Mouse (Mus musculus): ENCODE data around the gene Ttc12. TPM values are rescaled to one million over a fixed set of nuclear protein-coding genes. Genes with fewer than 3 reads are reported as not detected.

The Ttc12 gene
- total RNA-seq, 2 experiments from 2014 or later: 1.4 to 1.7 TPM

DNA sequence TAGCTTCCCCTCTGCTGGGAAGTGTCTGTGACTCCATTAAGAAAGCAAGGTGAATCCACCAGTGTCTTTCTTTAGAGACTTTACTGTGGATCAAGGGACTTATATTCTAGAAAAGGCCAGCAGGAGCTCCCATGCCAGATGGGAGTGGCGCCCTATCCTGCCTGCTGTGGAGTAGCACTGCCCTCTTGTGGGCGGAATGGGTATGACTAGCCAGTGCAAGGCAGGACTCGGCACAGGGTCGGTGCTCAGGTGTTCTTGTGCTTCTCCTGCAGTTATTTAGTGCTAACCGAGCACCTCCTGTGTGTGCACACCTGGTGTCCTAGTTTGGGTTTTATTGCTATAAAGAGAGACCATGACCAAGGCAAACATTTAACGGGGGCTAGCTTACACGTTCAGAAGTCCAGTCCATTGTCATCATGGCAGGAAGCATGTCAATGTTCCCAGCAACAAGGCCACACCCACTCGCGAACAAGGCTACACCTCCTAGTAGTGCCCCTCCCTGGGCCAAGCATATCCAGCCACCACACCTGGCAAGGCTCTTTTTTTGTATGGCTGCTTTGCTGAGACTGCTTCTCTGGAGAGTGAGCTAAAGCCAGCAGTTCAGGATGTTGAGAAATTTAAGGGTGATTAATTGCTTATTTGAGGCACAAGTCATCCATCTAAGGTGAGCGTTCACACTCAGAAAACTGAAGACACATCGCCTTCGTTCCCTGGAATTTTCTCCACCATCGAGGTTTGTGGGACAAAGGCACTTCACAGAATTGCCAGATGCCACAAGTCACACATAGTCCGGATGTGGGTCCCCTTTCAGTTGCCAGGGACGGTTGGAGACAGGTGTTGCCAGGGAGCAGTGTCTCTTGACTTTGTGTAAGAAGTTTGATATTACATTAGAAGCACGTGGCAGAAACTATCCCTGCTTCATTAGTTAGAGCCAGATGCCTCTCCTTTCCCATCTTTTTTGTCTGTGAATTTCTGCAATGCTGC, 3.2 kb upstream of the Ttc12 start:
- peak; percentile 83 to 91 for DNase-seq (ENCODE audit: extremely low spot score in 1 of 2, low spot score in 2 of 2)
- Histone ChIP-seq H3K4me3 (no peak overlapping the region), H3K27ac (no peak overlapping the region)
- intact Hi-C loops (cut with DNase I): loop anchor here (1.0 to 5.0 kb wide), 2 partner anchors 408 to 847 kb away; partner anchors contain the start of gene Tmprss5
- no peak; the same call in none of the 2 replicates for TF ChIP-seq CTCF (IDR thresholded peaks at IDR 0.05)

DNA sequence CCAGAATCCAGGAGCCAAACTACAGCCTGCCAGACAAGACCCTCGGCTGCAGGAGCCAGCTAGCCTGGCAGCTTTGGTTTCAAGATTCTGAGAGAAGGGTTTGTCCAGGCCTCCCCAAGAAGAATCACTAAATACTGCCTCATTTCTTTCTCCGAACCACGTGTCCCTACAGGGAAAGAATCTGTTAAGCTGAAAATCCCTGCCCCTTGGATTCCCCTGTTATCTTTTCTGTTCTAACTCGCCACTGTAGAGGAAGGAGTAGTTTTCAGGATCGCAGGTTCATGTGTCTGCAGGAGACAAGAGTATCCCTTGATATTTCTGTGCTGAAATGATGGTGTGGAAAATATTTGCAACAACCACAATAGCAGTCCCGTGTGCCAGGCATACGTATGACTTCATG, 2.2 kb upstream of the Ttc12 start:
- Histone ChIP-seq H3K27ac (no peak overlapping the region), H3K4me3 (no peak overlapping the region)
- intact Hi-C loops (cut with DNase I): loop anchor here (5.0 kb wide), 1 partner anchor 846 kb away; no protein-coding TSS in a partner anchor
- no peak for TF ChIP-seq CTCF (IDR thresholded peaks at IDR 0.05)
- no peak for DNase-seq (ENCODE audit: extremely low spot score in 1 of 2, low spot score in 2 of 2)

DNA sequence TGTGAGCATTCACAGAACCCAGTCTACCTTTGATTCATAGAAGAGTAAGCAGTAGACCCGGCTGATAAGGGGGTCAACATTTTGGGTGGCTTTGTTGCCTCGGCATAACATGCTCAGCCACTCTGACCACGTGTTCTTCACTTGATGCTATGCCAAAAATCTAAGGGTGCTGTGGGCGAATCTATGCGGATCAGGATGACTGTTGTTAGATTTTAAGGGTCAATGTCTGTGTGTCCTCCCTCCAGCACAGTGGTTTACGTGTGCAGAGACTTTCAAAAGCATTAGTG, 1.6 kb upstream of the Ttc12 start:
- intact Hi-C loops (cut with DNase I): loop anchor here (5.0 kb wide), 1 partner anchor 845 kb away; no protein-coding TSS in a partner anchor
- Histone ChIP-seq H3K4me3 (no peak overlapping the region), H3K27ac (no peak overlapping the region)
- TF ChIP-seq CTCF (IDR thresholded peaks at IDR 0.05): no peak
- no peak for DNase-seq (ENCODE audit: extremely low spot score in 1 of 2, low spot score in 2 of 2)

DNA sequence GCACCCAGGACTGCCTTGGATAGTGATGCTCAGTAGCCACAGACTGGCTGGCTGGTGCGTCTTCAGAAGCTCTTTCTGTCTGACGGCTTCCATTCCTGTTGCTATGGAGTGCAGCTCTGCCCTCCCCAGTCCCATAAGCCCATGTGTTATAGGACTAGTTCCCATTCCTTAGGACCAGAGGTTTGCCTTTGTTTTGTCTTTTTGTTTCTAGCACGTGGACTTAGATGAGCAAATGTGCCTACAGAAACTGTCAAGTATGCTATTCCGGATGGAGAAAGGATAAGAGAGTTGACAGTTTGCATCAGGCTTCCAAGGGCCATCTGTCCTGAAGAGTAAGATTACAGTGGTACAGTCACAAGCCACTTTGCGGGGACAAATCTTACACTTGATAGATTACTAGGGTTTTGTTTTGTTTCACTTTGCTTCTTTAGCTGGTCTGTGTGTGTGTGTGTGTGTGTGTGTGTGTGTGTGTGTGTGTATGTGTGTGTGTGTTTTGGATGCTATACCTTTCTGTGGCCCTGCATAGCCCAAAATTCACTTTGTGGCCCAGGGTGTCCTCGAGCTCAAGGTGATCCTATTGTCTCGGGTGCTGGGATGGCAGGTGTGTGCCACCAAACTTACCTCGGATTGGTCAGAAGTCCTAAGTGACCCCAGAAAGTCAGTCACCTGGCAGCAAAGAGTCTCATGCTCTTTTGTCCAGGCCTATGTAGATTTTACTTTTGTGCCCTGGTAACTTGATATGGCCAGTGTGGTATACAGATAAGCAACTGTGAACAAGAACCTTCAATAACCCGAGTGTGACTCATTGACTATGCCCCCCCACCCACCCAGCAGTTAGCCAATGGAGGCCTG, 1.0 kb upstream of the Ttc12 start:
- no peak for TF ChIP-seq CTCF (IDR thresholded peaks at IDR 0.05)
- Histone ChIP-seq H3K27ac (no peak overlapping the region), H3K4me3 (no peak overlapping the region)
- intact Hi-C loops (cut with DNase I): loop anchor here (5.0 kb wide), 1 partner anchor 845 kb away; no protein-coding TSS in a partner anchor
- no peak for DNase-seq (ENCODE audit: extremely low spot score in 1 of 2, low spot score in 2 of 2)

DNA sequence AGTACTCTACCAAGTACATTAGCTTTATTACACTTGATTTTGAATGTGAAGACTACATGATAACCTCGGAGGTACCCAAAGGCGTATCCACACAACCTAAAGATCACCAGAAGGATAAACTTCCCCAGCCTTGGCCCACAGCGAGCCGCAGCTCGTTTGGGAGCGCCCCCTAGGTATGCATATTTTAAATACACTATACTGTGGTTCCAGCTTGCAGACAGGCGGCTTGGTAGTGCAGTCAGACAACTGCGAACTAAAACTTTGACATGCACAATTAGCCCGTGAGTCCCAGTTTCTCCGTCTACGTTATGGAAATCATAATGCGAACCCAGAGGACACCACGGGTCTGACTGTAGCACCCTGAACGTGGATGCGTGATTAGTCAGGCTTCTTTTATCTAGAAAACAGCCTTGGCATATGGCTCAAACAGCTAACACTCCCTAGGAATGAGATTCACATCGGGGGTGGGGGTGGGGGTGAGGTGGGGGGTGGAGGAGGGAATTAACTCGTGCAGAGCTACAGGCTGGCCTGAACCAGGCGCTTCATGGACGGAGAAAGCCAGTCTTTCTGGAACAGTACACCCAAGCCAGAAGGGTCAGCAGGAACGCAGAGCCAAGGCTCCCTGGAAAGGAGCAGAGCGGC, 654 bp downstream of the Ttc12 start:
- no peak overlapping the region for H3K27ac ChIP-seq
- intact Hi-C loops (cut with DNase I): loop anchor here (1.0 to 5.0 kb wide), 2 partner anchors 238 to 843 kb away; no protein-coding TSS in a partner anchor
- H3K4me3 ChIP-seq: peak overlapping the region; percentile 48
- DNase-seq (ENCODE audit: extremely low spot score in 1 of 2, low spot score in 2 of 2): no peak
- TF ChIP-seq CTCF (IDR thresholded peaks at IDR 0.05): peak; percentile 68

DNA sequence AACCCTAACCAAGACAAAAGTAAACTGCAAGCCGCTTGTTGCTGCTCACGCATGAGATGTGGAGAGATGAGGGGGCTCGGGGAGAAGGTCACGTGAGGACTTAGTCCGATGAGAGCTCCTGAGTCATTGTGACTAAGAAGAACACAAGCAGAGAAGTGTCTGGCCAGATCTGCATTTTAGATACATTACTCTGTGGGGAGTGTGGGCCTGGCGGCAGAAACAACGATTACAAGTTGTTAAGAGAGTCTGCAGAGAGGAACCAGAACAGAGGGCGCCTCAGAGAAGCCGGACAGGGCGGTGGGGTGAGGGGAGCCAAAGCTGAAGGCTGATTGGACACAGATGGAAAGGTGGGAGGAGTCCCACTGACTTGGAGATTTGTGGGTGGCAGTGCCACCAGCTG, 2.7 kb downstream of the Ttc12 start:
- intact Hi-C loops (cut with DNase I): no loop called here
- Histone ChIP-seq H3K4me3 (no peak overlapping the region), H3K27ac (no peak overlapping the region)
- no peak for DNase-seq (ENCODE audit: extremely low spot score in 1 of 2, low spot score in 2 of 2)
- peak; percentile 8 for TF ChIP-seq CTCF (IDR thresholded peaks at IDR 0.05)

DNA sequence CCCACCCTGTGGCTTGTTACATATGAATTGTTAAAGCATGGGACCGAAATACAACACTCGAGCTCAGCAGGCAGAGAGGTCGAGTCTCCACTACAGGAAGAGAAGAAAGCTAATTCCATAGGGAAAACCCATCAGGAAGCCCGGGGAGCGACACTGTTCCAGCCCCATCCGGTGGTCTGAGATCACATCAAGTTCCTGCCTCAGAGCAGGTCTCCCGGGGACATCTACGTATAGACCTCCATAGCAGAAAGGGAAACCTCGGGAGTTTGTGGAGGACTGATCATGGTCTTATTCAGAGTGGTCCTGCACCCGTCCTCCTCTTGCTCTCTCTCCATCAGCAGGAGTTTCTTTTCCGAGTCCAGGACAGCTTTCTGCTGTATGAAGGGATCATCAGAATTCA, 13.9 kb downstream of the Ttc12 start:
- TF ChIP-seq CTCF (IDR thresholded peaks at IDR 0.05): no peak
- H3K27ac ChIP-seq: no peak overlapping the region
- peak in 1 of 2 experiments; percentile 6 for DNase-seq (ENCODE audit: extremely low spot score in 1 of 2, low spot score in 2 of 2)
- intact Hi-C loops (cut with DNase I): no loop called here
- no peak overlapping the region for H3K4me3 ChIP-seq

DNA sequence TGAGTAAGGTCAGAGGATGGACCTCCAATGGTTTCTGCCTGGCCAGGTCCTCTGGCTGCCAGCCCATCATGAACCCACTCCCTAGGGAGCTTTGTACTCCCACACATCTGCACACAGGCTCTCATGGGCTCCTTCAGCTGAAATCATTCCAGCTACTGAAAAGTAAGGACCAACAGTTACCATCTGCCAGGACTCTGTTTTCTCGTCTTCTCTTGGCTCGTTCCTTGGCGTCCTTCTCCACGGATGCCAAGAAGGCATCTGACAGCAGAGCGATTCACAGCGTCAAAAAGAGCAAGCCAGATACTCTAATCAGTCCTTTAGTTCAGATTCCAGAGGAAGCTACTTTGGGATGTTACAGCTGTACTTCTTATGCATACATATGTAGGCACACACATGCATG, 15.1 kb downstream of the Ttc12 start:
- intact Hi-C loops (cut with DNase I): no loop called here
- TF ChIP-seq CTCF (IDR thresholded peaks at IDR 0.05): no peak
- DNase-seq (ENCODE audit: extremely low spot score in 1 of 2, low spot score in 2 of 2): peak in 1 of 2 experiments; percentile 9

DNA sequence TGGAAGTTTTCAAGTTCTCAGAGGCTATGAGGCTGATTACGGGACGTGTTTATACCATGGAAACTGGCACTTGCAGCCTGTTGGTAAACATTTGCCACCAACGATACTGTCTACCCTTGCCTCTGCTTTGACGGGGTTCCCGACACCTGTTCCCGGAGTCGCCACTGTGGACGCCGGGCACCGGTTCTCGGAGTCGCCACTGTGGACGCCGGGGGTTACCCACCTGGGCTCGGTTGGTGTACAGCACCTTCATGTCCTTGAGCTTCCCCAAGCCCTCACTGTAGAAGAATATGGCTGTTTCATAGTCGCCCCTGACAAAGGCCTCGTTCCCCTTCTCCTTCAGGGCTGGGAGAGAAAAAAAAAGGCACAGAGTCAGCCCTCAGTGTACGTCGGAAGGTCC, 16.0 kb downstream of the Ttc12 start:
- intact Hi-C loops (cut with DNase I): no loop called here
- TF ChIP-seq CTCF (IDR thresholded peaks at IDR 0.05): no peak
- Histone ChIP-seq H3K4me3 (no peak overlapping the region), H3K27ac (no peak overlapping the region)
- DNase-seq (ENCODE audit: extremely low spot score in 1 of 2, low spot score in 2 of 2): peak in 1 of 2 experiments; percentile 7

More for the DNA sequence above, 15.1 kb downstream of the Ttc12 start:
- Histone ChIP-seq H3K27ac (no peak overlapping the region), H3K4me3 (no peak overlapping the region)

DNA sequence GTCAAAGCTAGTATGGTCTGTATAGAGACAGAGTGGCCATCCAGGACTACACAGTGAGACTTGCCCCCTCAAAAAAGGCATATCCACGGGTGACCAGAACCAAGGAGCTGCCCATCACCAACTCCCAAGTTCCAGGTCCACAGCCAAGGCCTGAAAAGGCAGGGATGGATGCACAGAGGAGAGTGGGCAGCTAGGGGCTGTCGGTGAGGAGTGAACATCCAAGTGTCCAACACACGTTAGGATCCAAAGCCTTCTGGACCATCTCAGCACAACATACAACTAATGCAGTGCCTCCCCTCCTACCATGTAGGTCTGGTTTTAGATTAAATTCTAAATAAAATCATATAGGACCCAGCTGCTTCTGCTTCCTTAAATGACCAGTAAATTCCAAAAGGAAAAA, 29.9 kb downstream of the Ttc12 start:
- Histone ChIP-seq H3K4me3 (no peak overlapping the region), H3K27ac (no peak overlapping the region)
- TF ChIP-seq CTCF (IDR thresholded peaks at IDR 0.05): no peak
- no peak for DNase-seq (ENCODE audit: extremely low spot score in 1 of 2, low spot score in 2 of 2)
- intact Hi-C loops (cut with DNase I): no loop called here

DNA sequence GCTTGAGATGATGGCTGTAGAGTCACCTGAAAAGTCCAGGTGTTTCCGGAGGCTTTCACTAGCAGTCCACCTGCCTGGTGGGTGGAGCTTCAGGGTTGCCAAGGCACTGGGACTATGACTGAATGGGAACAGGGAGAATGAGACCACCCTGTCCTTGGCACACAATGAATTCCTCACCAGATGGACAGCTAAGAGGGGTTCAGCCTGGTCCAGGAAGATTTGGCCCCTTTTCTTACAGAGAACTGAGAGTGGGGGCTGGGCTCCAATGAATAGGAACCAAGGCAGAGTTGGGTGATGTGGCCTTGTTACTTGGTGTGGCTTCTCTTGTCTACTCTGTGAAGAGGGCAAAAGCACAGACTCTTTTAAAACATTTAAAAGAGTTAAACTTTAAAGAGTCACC, 33.6 kb downstream of the Ttc12 start:
- TF ChIP-seq CTCF (IDR thresholded peaks at IDR 0.05): no peak
- H3K4me3 ChIP-seq: no peak overlapping the region
- no peak for DNase-seq (ENCODE audit: extremely low spot score in 1 of 2, low spot score in 2 of 2)
- H3K27ac ChIP-seq: no peak overlapping the region
- intact Hi-C loops (cut with DNase I): no loop called here
